Mouse (Mus musculus): ENCODE data around the gene Ewsr1. TPM values are rescaled to one million over a fixed set of nuclear protein-coding genes. Genes with fewer than 3 reads are reported as not detected.
"Not testable (repeated sequence)": the region's sequence is repeated elsewhere in the genome, so short reads cannot be mapped to it uniquely, and the experiment has no call there.

Gene Ewsr1
- total RNA-seq, 2 experiments from 2014 or later: 289 to 305 TPM

DNA sequence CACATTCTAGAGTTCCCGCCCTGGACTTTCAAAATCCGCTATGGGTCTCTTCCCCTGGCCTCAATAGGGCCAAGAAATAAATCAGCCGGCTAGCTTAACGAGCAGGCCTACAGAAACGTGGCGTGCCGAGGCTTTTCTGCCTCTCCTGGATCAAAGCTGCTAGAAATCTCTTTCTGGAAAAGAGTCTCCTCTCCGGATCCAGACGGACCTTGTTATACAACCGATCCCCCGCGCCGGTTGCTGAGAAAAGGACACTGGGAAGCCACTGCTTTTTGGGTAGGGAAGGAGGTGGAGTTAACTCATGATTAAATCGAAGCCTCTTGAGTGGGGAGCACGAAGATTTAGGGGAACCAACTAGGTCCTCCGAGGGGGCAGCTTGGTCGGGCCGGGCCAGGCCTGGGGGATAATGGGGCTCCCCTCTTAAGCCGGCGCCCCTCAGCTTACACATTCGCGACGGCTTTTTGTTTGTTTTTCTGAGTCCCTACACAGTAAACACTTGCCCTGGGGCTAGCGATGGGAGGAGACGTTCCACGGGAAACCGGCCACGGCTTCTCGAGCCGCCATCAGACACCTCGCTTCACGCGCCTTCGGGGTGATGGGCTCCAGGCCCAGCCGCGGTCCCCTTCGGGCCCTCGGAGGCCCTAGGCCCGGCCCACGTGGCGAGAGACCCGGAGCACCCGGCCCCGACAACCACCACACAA lies 881 bp downstream of the Ewsr1 start:
- peak; percentile 37 to 50 for DNase-seq (ENCODE audit: low spot score in 2 of 2)

DNA sequence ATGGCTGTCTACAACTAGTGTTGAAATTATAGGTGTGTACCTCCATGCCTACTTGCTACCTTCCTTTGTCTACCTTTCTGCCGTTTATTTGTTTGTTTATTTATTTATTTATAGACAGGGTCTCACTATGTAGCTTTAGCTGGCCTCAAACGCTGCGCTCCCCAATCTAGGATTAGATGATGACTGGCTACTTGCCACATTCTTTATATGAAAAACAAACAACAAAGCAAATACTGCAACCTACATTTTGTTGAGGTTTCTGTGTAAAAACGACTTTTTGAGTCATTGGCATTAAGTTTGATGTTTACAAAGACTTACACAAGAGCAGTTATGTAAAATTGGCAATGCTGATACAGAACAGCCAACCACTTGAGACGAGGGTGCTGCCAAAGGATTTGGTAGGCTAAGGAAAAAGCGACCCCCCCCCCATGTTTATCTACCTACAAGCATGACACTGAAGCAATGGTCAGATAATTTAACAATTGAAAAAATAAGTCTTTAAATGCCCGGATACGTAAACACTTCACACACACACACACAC lies 2.5 kb downstream of the Ewsr1 start:
- DNase-seq (ENCODE audit: low spot score in 2 of 2): no peak

DNA sequence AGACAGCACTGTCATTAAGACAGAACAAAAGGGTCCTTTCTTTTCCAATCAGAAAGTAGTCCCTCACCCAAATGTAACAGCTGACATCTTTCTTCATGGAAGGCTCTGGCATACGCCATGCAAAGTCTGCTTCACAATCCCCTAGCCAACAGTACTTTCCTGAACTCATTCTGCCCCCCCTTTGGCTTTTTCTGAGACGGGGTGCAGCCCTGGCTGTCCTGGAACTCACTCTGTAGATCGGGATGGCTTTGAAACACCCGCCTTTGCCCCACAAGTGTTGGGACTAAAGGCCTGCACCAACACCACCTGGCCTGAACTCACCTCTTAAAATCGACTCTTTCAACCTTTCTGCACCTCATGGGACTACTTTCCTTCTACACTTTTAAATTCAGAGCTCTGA lies 3.2 kb downstream of the Ewsr1 start:
- DNase-seq (ENCODE audit: low spot score in 2 of 2): no peak

DNA sequence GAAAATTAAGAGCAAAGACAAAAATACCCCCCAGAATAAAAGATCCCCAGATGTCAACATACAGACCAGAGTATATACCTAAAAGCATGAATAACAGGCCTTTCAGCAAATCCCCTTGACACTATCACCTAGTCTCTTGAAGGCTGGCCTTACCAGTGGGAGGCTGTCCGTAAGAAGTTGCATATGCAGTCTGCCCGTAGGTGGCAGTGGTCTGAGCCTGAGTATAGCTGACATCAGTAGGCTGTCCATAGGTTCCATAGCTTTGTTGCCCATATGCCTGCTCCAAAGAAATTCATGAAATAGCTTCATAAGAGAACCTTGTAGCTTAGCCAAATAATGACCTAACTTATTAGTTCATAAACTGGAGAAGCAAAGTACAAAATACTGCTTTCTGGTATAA lies 7.4 kb downstream of the Ewsr1 start:
- DNase-seq (ENCODE audit: low spot score in 2 of 2): no peak

DNA sequence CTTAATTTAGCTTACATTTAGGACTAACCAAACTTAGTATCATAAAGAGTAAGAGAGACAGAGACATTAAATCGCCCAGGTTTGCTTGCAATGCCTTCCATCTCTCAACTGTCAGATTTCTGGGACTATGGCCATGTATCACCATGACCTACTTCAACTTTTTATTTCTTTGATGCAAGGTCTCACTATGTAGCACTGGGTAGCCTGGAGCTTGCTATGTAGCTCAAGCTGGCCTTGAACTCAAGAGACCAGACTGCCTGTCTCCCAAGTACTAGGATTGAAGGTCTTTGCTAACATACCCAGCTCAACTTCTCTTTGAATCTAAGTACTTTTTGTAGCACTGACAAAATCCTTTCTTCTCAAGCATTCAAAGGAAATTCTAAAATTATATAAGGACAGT lies 9.9 kb downstream of the Ewsr1 start:
- no peak for DNase-seq (ENCODE audit: low spot score in 2 of 2)

DNA sequence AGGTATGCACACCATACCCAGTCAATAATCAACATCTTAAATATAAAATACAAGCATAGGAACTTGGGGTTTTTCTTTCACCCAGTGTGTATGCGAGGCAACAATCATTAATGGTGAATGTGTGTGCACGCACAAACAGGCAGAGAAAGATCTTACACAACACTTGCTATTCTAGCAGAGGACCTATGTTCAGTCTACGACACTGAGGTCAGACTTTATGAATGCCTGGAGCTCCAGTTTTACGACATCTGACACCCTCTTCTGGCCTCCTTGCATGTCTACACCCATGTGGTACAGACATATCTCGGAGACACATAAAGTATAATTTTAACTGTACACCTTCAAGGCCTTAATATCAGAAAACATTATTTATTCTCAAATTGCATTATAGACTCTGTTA lies 22.2 kb downstream of the Ewsr1 start:
- not testable (repeated sequence) for DNase-seq (ENCODE audit: low spot score in 2 of 2)

DNA sequence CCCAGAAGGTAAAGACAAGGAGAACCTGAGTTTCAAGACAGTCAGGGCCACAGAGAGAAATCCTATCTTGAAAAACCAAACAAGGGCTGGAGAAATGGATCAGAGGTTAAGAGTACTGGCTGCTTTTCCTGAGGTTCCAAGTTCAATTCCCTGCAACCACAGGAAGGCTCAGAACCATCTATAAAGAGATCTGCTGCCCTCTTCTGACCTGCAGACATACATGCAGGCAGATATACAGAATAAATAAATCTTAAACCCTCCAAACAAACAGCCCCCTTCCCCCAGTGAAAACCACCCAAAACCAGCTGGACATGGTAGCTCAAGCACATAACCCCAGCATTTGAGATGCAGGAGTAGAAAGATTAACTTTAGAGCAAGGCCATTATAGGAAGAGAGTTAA lies 23.3 kb downstream of the Ewsr1 start:
- DNase-seq (ENCODE audit: low spot score in 2 of 2): no peak

DNA sequence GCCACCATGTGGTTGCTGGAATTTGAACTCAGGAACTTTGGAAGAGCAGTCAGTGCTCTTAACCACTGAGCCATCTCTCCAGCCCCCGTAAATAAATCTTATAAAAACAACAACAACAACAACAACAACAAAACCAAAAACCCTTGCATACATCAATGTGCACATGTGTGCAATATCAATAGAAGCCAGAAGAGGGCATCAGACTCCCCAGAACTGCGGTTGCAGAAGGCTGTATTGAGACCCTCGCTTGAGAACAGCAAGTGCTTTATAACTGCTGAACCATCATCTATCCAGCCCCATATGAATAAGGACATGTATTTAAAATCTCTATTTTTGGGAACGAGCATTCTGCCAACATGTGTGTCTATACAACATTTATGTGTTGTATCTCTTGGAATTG lies 24.2 kb downstream of the Ewsr1 start:
- no peak for DNase-seq (ENCODE audit: low spot score in 2 of 2)

DNA sequence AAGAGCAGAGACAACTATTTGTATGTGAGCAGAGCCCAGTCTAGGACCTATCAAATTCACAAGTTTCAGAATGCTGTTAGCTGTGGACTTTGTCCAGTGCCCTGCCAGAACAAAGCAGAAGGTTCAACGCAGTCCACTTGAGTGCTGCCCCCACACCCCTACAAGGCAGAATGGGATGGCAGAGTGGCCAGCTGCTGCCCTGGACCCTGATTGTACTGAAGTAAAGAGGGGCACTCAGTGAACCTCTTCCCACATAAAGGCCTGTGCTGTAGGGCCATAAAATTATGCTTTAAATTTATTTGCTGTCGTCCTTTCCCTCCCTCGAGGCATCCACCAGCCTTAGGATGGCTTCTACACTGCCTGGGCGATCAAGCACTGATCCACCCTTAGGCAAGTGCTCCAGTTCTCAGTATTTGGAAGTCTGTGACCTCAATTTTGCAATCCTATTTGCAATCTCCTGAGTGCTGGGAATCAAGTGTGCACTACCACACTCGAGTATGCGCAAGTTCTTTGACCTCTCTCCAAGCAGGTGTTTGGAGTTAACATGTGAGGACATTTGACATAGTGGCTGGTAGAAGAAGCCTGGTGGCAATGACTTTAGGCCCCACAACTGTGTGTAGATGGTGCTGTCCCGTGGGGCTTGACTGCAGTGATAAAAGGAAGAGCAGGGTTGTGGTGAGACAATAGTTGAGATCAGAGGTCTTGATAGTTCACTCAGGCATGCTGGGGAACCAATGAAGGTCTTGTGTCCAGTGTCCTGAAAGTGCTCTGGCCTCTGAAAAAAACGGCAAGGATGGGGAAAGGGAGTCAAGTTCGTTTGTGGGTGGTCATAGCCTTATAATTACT lies 30.7 kb downstream of the Ewsr1 start:
- DNase-seq (ENCODE audit: low spot score in 2 of 2): no peak

DNA sequence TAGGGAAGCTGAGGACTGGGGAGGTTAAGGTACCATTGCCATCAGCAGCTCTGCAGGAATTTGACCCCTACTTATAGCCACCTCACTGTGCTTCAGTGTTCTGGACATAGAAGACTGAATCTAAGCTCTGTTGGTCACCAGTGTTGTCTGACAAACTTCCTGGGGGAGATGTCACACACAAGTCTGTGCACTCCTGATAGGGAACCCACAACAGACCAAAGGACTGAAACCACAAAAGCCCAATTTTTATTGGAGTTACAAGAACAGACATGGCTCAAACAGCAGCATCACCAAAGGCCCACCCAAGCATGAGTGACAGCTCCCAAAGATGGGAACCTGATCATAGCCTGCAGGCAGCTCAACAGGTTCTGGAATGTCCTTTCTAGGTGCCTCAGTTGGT lies 32.0 kb downstream of the Ewsr1 start:
- DNase-seq (ENCODE audit: low spot score in 2 of 2): no peak

DNA sequence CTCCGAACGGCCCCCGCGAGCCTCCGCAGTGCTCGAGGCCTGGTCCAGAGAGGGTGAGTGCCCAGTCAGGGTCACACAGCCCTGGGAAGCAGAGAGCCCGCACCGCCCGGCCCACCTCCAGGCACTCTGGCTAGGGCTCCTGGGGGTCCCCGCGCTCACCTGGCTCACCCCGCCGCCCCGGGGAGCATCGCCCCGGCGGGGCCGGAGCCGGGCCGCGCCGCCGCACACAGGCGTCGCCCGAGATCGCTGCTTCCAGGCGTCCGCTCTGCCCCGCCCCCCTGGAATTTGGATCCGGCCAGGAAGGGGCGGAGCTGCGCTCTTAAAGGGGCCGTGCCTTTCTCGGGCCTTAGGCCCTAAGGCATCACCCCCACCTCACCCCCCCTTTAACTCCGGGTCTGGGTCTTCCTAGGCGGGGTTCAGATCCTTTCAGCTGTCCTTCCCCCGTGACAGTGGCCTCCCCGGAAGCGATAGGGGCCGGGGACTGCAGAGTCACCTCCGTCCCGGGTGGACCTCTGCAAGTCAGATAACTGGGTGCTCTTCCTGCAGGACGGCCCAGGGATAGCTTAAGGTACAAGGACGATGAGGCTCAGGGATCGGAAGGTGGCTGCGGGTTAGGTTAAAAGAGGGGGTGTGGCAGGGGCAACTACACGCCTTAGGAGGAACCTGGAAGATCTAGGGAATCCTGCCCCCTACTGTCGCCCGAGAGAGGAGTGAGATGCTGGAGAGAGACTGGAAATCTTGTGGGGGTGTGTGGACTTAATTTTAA lies 33.8 kb downstream of the Ewsr1 start, which contains the start of gene Gas2l1:
Gas2l1 (minus strand) TSS at position 272 of the 766 bp plus-strand sequence.
- peak; percentile 84 to 87 for DNase-seq (ENCODE audit: low spot score in 2 of 2)

DNA sequence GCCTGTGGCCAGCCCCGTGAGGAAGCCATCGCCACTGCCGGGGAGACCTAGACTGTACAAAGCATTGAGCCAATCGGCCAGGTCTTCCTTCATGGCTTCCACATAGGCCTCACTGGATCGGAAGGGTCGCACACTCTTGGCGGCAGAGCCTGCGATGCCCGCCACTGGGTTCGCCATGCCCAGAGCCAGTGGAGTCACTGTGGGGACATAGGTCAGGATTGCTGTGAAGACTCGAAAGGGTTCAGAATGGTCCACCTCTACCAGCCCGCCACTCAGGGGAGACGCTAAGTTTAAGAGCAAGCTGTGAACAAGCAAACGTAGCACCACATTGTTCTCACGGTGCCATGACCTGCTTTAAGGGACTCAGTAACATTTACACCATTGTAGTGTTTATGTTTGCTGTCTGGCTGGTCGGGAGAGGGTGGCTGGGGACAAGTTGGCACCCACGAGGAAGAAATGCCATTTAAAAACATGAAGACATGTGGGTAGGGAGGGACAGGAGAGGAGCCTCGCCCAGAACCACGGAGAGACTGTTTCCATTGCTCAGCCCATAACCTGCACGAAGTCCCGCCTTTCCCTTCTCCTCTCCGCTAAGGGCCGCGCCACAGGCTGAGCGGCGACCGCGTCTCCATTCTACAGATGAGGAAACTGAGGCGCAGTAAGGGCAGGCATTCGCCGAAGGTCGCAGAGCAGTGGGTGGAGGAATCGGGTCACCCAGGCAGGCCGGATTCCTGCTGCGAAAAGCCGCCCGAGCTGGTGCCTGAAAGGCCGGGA lies 34.6 kb downstream of the Ewsr1 start:
- peak in 1 of 2 experiments; percentile 51 for DNase-seq (ENCODE audit: low spot score in 2 of 2)

DNA sequence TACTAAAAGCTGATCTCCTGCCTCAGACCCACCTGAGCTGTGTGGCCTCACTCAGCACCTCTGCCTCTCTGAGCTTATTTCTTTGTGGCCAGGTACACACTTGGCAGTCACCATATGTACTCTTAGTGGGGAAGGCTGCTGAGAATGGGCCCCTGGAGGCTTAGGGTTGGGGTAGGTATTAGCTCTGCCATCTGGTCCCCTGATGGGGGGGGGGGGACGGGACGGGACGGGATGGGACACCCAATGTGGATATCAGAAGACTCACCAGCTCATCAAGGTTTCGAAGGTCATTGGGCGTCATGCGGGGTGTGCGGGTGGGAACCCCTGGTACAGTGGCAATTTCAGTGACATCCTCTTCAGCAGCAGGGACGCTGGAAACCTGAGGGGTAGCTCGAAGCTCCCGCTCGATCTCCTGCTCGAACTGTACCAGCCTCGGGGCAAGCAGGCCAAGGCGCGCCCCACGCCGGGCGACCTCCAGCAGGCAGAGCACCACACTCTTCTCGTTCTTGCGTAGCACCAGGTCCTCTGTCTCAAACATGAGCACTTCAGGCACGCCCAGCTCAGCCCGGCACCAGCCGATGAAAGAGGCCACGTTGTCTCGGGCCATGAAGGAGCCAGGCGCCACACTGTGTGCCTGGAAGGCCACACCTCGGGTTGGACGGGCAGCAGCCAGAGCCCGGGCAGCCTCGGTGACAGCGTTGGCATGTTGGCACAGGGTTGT lies 35.3 kb downstream of the Ewsr1 start:
- peak in 1 of 2 experiments; percentile 38 for DNase-seq (ENCODE audit: low spot score in 2 of 2)

DNA sequence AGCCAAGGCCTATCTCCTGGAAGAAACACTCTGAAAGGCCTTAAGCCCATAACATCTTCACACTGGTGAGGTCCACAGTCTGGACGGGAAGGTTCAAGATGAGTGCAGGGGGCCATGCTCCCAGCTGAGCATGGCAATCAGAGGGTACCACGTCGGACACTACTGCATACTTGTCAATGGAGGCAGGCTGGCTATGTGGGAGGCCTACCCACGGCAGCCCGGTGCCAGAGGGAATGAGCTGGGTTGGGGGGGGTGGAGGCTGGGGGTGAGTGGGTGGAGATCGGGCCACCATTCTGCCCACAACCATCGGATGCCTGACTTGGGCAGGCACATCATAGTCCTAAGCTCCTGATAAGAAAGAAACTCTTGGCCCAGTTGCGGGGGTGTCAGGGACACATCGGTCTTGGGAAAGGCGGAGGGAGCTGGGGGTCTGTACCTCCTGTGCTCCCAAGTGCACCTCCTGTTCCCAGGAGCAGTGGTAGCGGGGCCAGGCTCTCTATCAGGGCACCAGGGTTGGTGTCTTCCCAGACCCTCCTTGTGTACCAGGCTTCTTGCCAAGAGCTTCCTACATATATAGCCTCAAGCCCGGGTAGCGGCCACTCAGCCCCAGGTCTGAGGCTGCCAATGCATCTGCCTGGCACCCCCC lies 36.1 kb downstream of the Ewsr1 start:
- DNase-seq (ENCODE audit: low spot score in 2 of 2): no peak

DNA sequence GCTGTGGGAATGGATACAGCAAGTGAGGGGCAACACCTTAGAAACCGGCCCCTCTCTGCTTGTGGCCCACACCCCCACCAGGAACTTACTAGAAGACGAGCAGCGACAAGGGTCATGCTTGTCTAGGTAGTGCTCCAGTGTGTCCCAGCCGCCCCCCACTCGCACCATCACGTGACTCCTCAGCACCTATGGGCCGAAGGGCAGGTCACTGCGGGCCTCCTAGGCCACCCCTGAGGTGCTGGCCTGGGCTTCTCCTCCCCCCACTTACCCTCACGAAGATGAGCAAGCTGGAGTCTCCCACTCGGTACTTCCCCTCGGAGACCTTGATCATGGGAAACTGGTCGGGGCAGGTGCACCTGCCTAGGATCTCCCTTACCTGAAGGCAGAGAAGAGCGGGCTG lies 36.7 kb downstream of the Ewsr1 start:
- DNase-seq (ENCODE audit: low spot score in 2 of 2): no peak

DNA sequence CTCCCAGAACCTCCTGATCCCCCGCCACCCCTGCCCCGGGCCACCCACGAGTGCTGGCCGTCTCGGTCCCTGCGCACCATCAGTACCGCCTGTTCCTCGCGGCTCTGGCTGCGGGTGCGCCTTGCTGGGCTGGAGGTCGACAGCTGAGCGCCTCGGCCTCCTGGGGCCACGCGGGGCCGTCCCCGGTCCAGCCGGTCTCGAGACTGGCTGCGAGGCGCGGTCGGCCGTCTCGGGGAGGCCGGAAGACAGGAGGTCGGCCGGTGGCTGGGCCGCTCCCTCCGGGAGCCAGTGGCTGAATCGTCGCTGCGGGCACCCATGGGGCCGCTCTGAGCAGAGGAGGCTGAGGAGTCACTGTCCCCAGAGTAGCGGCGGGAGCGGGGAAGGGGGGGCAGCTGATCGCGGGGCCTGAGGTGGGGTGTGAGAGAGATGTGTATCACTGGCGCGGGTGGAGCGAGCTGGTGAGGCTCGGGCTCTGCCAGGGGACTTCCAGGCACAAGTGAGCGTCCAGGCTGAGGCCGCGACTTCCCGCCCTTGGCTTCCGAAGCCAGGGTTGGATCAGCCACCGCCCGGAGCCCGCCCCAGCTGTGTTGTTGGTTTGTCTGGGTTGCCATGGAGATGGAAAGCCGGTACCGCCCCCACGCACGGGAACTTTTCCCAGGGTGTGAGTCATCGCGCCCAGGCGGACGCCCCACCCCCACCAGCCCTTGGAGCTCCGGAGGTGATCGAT lies 37.5 kb downstream of the Ewsr1 start:
- DNase-seq (ENCODE audit: low spot score in 2 of 2): peak; percentile 91 to 93

DNA sequence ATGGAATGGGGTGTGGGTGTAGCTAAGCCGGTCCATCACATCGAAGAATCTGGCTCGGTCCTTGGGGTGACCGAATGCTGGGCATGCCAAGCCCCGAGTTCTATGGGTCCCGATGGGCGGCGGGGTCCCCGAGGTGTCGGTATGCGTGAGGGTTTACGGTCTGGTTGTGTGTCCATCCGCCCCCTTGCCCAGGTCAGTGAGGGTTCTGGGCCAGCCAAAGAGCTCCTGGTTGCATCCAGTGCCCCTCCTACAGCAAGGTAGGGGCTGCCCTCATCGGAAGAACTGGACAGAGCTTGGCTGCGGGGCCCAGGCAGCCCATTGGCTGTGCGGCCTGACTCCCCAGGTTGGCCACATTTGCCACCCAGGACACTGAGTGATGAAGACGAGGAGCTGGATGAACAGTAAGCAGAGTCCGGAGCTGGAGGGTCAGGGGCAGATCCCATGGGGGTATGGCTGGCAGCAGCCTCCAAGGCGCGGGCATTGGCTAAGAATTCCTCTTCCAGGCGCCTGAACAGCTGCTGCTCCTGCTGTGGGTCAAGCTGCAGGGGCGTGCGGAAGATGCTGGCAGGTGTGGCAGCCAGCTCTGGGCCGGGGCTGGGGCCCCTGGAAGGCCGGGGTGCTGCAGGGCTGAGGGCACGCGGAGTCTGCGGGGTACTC lies 38.2 kb downstream of the Ewsr1 start:
- no peak for DNase-seq (ENCODE audit: low spot score in 2 of 2)

DNA sequence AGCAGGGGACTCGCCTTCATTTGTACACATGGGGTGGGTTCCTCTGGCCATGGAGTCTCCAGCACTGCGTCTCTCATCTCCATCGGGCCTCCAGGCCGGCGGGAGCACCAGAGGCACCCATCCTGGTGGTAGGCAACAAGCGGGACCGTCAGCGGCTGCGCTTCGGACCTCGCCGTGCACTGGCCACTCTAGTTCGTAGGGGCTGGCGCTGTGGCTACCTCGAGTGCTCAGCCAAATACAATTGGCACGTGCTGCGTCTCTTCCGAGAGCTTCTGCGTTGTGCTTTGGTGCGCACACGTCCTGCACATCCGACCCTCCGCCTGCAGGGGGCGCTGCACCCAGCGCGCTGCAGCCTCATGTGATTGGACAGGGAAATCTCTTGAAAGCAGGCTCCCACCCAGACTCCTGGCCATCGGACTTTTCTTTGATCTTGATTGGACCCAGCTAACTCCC lies 39.3 kb downstream of the Ewsr1 start:
- peak; percentile 65 to 68 for DNase-seq (ENCODE audit: low spot score in 2 of 2)
